Mouse (Mus musculus): ENCODE measurements around the gene Traf5. TPM values are rescaled to one million over a fixed set of nuclear protein-coding genes. Genes with fewer than 3 reads are reported as not detected.
A peak's percentile ranks its signal among the peaks of the same experiment; 100 is the strongest.

Gene Traf5
- polyA plus RNA-seq, 1 experiment from 2014 or later, result 23.2 TPM

- in situ Hi-C loops (cut with MboI; ENCODE audit: low pct_unique_long_range_greater_than_20kb), result no loop called here
- no peaks in the 10 kb centered on the region for H3K27me3 ChIP-seq
- ChIA-PET POLR2A (no interaction called here), CTCF (interaction anchor here (1.0 to 3.6 kb wide), 3 partner anchors 19 to 104 kb away, joined by 3 to 20 read pairs (median 5); partner anchors contain the start of gene Traf5)
- ATAC-seq, result no peak
- DNase-seq (ENCODE audit: low read depth, low spot score), result no peak
- no peak for TF ChIP-seq CTCF (IDR thresholded peaks at IDR 0.05)
Measured at GRCm38 (mm10) chr1:192068188-192068587, 24.2 kb downstream of the Traf5 start.

- no peak for ATAC-seq
- no peaks in the 10 kb centered on the region for H3K27me3 ChIP-seq
- ChIA-PET CTCF (interaction anchor here (0.9 to 3.6 kb wide), 4 partner anchors 10 to 103 kb away, joined by 3 to 20 read pairs (median 5); partner anchors contain the start of gene Traf5), POLR2A (interaction anchor here (0.6 kb wide), 1 partner anchor 772 kb away, joined by 7 read pairs; no protein-coding TSS in a partner anchor)
- in situ Hi-C loops (cut with MboI; ENCODE audit: low pct_unique_long_range_greater_than_20kb), result no loop called here
- no peak for DNase-seq (ENCODE audit: low read depth, low spot score)
- no peak for TF ChIP-seq CTCF (IDR thresholded peaks at IDR 0.05)
Measured at GRCm38 (mm10) chr1:192066956-192067355, 25.4 kb downstream of the Traf5 start.

GRCm38 (mm10) chr1:192063209-192063946, 29.0 kb downstream of the Traf5 start:
- H3K27me3 ChIP-seq, result no peaks in the 10 kb centered on the region
- ChIA-PET CTCF (interaction anchor here (0.9 kb wide), 1 partner anchor 13 kb away, joined by 3 read pairs; no protein-coding TSS in a partner anchor), POLR2A (no interaction called here)
- no peak for TF ChIP-seq CTCF (IDR thresholded peaks at IDR 0.05)
- DNase-seq (ENCODE audit: low read depth, low spot score) (no peak), ATAC-seq (no peak)
- in situ Hi-C loops (cut with MboI; ENCODE audit: low pct_unique_long_range_greater_than_20kb), result no loop called here

- DNase-seq (ENCODE audit: low read depth, low spot score), result no peak
- POLR2A ChIA-PET, result no interaction called here
- H3K27me3 ChIP-seq, result no peaks in the 10 kb centered on the region
- no peak for TF ChIP-seq CTCF (IDR thresholded peaks at IDR 0.05)
- in situ Hi-C loops (cut with MboI; ENCODE audit: low pct_unique_long_range_greater_than_20kb), result no loop called here
- CTCF ChIA-PET, result interaction anchor here (1.0 to 1.6 kb wide), 3 partner anchors 14 to 228 kb away, joined by 4 to 6 read pairs (median 4); no protein-coding TSS in a partner anchor
- no peak for ATAC-seq
Measured at GRCm38 (mm10) chr1:192062682-192063081, 29.7 kb downstream of the Traf5 start.

- CTCF ChIA-PET, result interaction anchor here (1.0 to 1.7 kb wide), 5 partner anchors 15 to 227 kb away, joined by 4 to 6 read pairs (median 4); partner anchors contain the start of gene Traf5
Measured at GRCm38 (mm10) chr1:192061666-192062306, 30.6 kb downstream of the Traf5 start.

GRCm38 (mm10) chr1:192058911-192059310, 33.4 kb downstream of the Traf5 start:
- POLR2A ChIA-PET, result interaction anchor here (0.8 kb wide), 1 partner anchor 59 kb away, joined by 3 read pairs; no protein-coding TSS in a partner anchor
- in situ Hi-C loops (cut with MboI; ENCODE audit: low pct_unique_long_range_greater_than_20kb), result no loop called here
- CTCF ChIA-PET, result interaction anchor here (1.2 to 1.5 kb wide), 2 partner anchors 67 to 93 kb away, joined by 4 read pairs; no protein-coding TSS in a partner anchor
- DNase-seq (ENCODE audit: low read depth, low spot score), result no peak
- TF ChIP-seq CTCF (IDR thresholded peaks at IDR 0.05), result no peak
- ATAC-seq, result no peak
- H3K27me3 ChIP-seq, result no peaks in the 10 kb centered on the region

More at GRCm38 (mm10) chr1:192061666-192062306, 30.6 kb downstream of the Traf5 start:
- ATAC-seq, result peak; percentile 98
- DNase-seq (ENCODE audit: low read depth, low spot score), result peak; percentile 78
- no peak for TF ChIP-seq CTCF (IDR thresholded peaks at IDR 0.05)
- no peaks in the 10 kb centered on the region for H3K27me3 ChIP-seq
- in situ Hi-C loops (cut with MboI; ENCODE audit: low pct_unique_long_range_greater_than_20kb), result no loop called here
- POLR2A ChIA-PET, result no interaction called here

- no peak for TF ChIP-seq CTCF (IDR thresholded peaks at IDR 0.05)
- no peak for DNase-seq (ENCODE audit: low read depth, low spot score)
- CTCF ChIA-PET, result interaction anchor here (1.3 to 2.2 kb wide), 4 partner anchors 53 to 78 kb away, joined by 3 to 6 read pairs (median 4); no protein-coding TSS in a partner anchor
- POLR2A ChIA-PET, result no interaction called here
- H3K27me3 ChIP-seq, result no peaks in the 10 kb centered on the region
- in situ Hi-C loops (cut with MboI; ENCODE audit: low pct_unique_long_range_greater_than_20kb), result no loop called here
- ATAC-seq, result no peak
Measured at GRCm38 (mm10) chr1:192053726-192054125, 38.6 kb downstream of the Traf5 start.

- H3K27me3 ChIP-seq, result no peaks in the 10 kb centered on the region
- ChIA-PET POLR2A (no interaction called here), CTCF (interaction anchor here (1.6 to 2.2 kb wide), 5 partner anchors 7 to 78 kb away, joined by 3 to 6 read pairs (median 4); no protein-coding TSS in a partner anchor)
- TF ChIP-seq CTCF (IDR thresholded peaks at IDR 0.05), result no peak
- no peak for DNase-seq (ENCODE audit: low read depth, low spot score)
- in situ Hi-C loops (cut with MboI; ENCODE audit: low pct_unique_long_range_greater_than_20kb), result no loop called here
- no peak for ATAC-seq
Measured at GRCm38 (mm10) chr1:192052986-192053385, 39.4 kb downstream of the Traf5 start.

- DNase-seq (ENCODE audit: low read depth, low spot score) (no peak), ATAC-seq (no peak)
- no peak for TF ChIP-seq CTCF (IDR thresholded peaks at IDR 0.05)
- no peaks in the 10 kb centered on the region for H3K27me3 ChIP-seq
- CTCF ChIA-PET, result interaction anchor here (1.0 to 2.2 kb wide), 7 partner anchors 8 to 81 kb away, joined by 3 to 6 read pairs (median 4); no protein-coding TSS in a partner anchor
- POLR2A ChIA-PET, result no interaction called here
- in situ Hi-C loops (cut with MboI; ENCODE audit: low pct_unique_long_range_greater_than_20kb), result no loop called here
Measured at GRCm38 (mm10) chr1:192052461-192052860, 39.9 kb downstream of the Traf5 start.

GRCm38 (mm10) chr1:191999022-191999421, 93.3 kb downstream of the Traf5 start:
- DNase-seq (ENCODE audit: low read depth, low spot score), result no peak
- POLR2A ChIA-PET, result no interaction called here
- CTCF ChIA-PET, result no interaction called here
- no peaks in the 10 kb centered on the region for H3K27me3 ChIP-seq
- no peak for TF ChIP-seq CTCF (IDR thresholded peaks at IDR 0.05)
- in situ Hi-C loops (cut with MboI; ENCODE audit: low pct_unique_long_range_greater_than_20kb), result no loop called here
- no peak for ATAC-seq

Data from Patski (cell line).